7 mouse cellular contexts compared by ENCODE assay signal in genomic region chr11:86543960-86544638, GRCm38 (mm10). TPM values are rescaled to one million over a fixed set of nuclear protein-coding genes. Genes with fewer than 3 reads are reported as not detected.
DNase-seq lines count a peak whose midpoint lies in the region; ATAC-seq lines count a peak whose summit lies in the region.

No protein-coding gene starts in this region.

- H3K27ac ChIP-seq in lung, embryonic 15.5 days: peak overlapping the region; percentile 84
- H3K27ac ChIP-seq in kidney, embryonic 14.5 days (ENCODE audit: low read depth, low read length): peak overlapping the region; percentile 76
- peak overlapping the region; percentile 67 for H3K27ac ChIP-seq in midbrain, embryonic 11.5 days (ENCODE audit: low read depth, low read length)

- H3K4me3 ChIP-seq in lung, embryonic 15.5 days: peak overlapping the region; percentile 77
- peak overlapping the region; percentile 98 for H3K4me3 ChIP-seq in kidney, embryonic 14.5 days (ENCODE audit: low read length)
- peak overlapping the region; percentile 99 for H3K4me3 ChIP-seq in midbrain, embryonic 11.5 days (ENCODE audit: low read depth, low read length)

- WGBS in lung, embryonic 15.5 days: under 1% methylated on average over 30 of the region's 50 CpGs
- 2% methylated on average over 34 of the region's 50 CpGs for WGBS in kidney, embryonic 14.5 days
- WGBS in midbrain, embryonic 11.5 days: 1% methylated on average over 50 of the region's 50 CpGs

- H3K9me3 ChIP-seq in lung, embryonic 15.5 days: no peaks in the 10 kb centered on the region
- no peaks in the 10 kb centered on the region for H3K9me3 ChIP-seq in kidney, embryonic 14.5 days (ENCODE audit: control insufficient read depth, low read length)
- H3K9me3 ChIP-seq in midbrain, embryonic 11.5 days (ENCODE audit: control insufficient read depth, low read length): no peaks in the 10 kb centered on the region

- H3K4me1 ChIP-seq in lung, embryonic 15.5 days: peaks cover 21% of the 10 kb centered on the region
- peaks cover 11% of the 10 kb centered on the region for H3K4me1 ChIP-seq in kidney, embryonic 14.5 days (ENCODE audit: control insufficient read depth, insufficient read depth, low read length)
- peaks cover 8% of the 10 kb centered on the region for H3K4me1 ChIP-seq in midbrain, embryonic 11.5 days (ENCODE audit: control insufficient read depth, insufficient read depth, low read length)

- H3K27me3 ChIP-seq in lung, embryonic 15.5 days: no peaks in the 10 kb centered on the region
- H3K27me3 ChIP-seq in kidney, embryonic 14.5 days (ENCODE audit: control insufficient read depth, insufficient read depth, low read length): no peaks in the 10 kb centered on the region
- H3K27me3 ChIP-seq in midbrain, embryonic 11.5 days (ENCODE audit: control insufficient read depth, insufficient read depth, low read length): no peaks in the 10 kb centered on the region

- peak; percentile 60 for ATAC-seq in lung, embryonic 15.5 days (ENCODE audit: borderline replicate concordance, extremely low read depth, low FRiP score, low TSS enrichment)
- peak; percentile 36 for ATAC-seq in erythroblast, adult 5-6 weeks (replicated peaks; ENCODE audit: low FRiP score, poor library complexity, severe bottlenecking)
- peak; percentile 81 for ATAC-seq in kidney, embryonic 14.5 days (ENCODE audit: low FRiP score, low TSS enrichment)
- ATAC-seq in midbrain, embryonic 11.5 days (ENCODE audit: low FRiP score): no peak; the same call in 1 of the 2 replicates
- ATAC-seq in inflammation-experienced regulatory T-cells, adult 6 months: no peak

- DNase-seq in lung, postnatal 4 days: no peak
- DNase-seq in WW6 (ENCODE audit: low read depth, low spot score): peak; percentile 31
- peak; percentile 92 for DNase-seq in midbrain, embryonic 11.5 days (ENCODE audit: low spot score, missing footprints)

- H3K36me3 ChIP-seq in lung, embryonic 15.5 days: peaks cover 3% of the 10 kb centered on the region; the same call in 1 of the 2 replicates
- H3K36me3 ChIP-seq in kidney, embryonic 14.5 days (ENCODE audit: control insufficient read depth, insufficient read depth, low read length): no peaks in the 10 kb centered on the region
- no peaks in the 10 kb centered on the region; the same call in 1 of the 2 replicates for H3K36me3 ChIP-seq in midbrain, embryonic 11.5 days (ENCODE audit: control insufficient read depth, insufficient read depth, low read length)

- H3K4me2 ChIP-seq in lung, embryonic 15.5 days: peak overlapping the region; percentile 76
- H3K4me2 ChIP-seq in kidney, embryonic 14.5 days (replicated peaks; ENCODE audit: low read depth, low read length): peak overlapping the region; percentile 46
- peak overlapping the region; percentile 81 for H3K4me2 ChIP-seq in midbrain, embryonic 11.5 days

- H3K9ac ChIP-seq in lung, embryonic 15.5 days: peak overlapping the region; percentile 87
- H3K9ac ChIP-seq in kidney, embryonic 14.5 days (ENCODE audit: low read depth, low read length): peak overlapping the region; percentile 93
- peak overlapping the region; percentile 96 for H3K9ac ChIP-seq in midbrain, embryonic 11.5 days (ENCODE audit: low read length)

RNA-seq across cellular contexts. Expression of gene Rps6kb1, which starts 0.5 kb away (rescaled TPM):
- 59.0 and 61.1 TPM in 2 replicates for polyA plus RNA-seq in lung, embryonic 15.5 days (2015; fragmentation: Nextera tagmentation; extraction: Ambion mirVana)
- 7.5 and 12.7 TPM in 2 replicates for total RNA-seq in erythroblast, adult 5-6 weeks (2015; ENCODE audit: low replicate concordance)
- 20.2 and 24.7 TPM in 2 replicates for total RNA-seq in erythroblast, adult 5-6 weeks (2017; ENCODE audit: low replicate concordance)
- polyA plus RNA-seq in kidney, embryonic 14.5 days (2014; fragmentation: Nextera tagmentation; extraction: Ambion mirVana): 46.0 and 56.1 TPM in 2 replicates
- 54.1 and 62.2 TPM in 2 replicates for polyA plus RNA-seq in midbrain, embryonic 11.5 days (2014; fragmentation: Nextera tagmentation; extraction: Ambion mirVana)
- polyA plus RNA-seq in inflammation-experienced regulatory T-cells, adult 6 months (2017; shearing (Covaris generic)): 10 to 100 TPM; 56.3 to 59.1 (median 57.3) TPM

RNA-seq across cellular contexts. Expression of gene Tubd1, which starts 0.7 kb away (rescaled TPM):
- 14.8 and 16.1 TPM in 2 replicates for polyA plus RNA-seq in lung, embryonic 15.5 days (2015; fragmentation: Nextera tagmentation; extraction: Ambion mirVana)
- total RNA-seq in erythroblast, adult 5-6 weeks (2015; ENCODE audit: low replicate concordance): 0.77 and 8.8 TPM in 2 replicates
- total RNA-seq in erythroblast, adult 5-6 weeks (2017; ENCODE audit: low replicate concordance): 2.6 and 5.4 TPM in 2 replicates
- polyA plus RNA-seq in kidney, embryonic 14.5 days (2014; fragmentation: Nextera tagmentation; extraction: Ambion mirVana): 11.3 and 13.4 TPM in 2 replicates
- 11.2 and 15.1 TPM in 2 replicates for polyA plus RNA-seq in midbrain, embryonic 11.5 days (2014; fragmentation: Nextera tagmentation; extraction: Ambion mirVana)
- 1 to 10 TPM; 4.8 to 8.2 (median 5.6) TPM for polyA plus RNA-seq in inflammation-experienced regulatory T-cells, adult 6 months (2017; shearing (Covaris generic))

RNA-seq across cellular contexts. Expression of gene Rnft1, which starts 59.6 kb away (rescaled TPM):
- 48.3 and 52.3 TPM in 2 replicates for polyA plus RNA-seq in lung, embryonic 15.5 days (2015; fragmentation: Nextera tagmentation; extraction: Ambion mirVana)
- total RNA-seq in erythroblast, adult 5-6 weeks (2015; ENCODE audit: low replicate concordance): 1.3 and 1.7 TPM in 2 replicates
- total RNA-seq in erythroblast, adult 5-6 weeks (2017; ENCODE audit: low replicate concordance): 2.3 and 2.8 TPM in 2 replicates
- polyA plus RNA-seq in kidney, embryonic 14.5 days (2014; fragmentation: Nextera tagmentation; extraction: Ambion mirVana): 33.0 and 39.0 TPM in 2 replicates
- polyA plus RNA-seq in midbrain, embryonic 11.5 days (2014; fragmentation: Nextera tagmentation; extraction: Ambion mirVana): 23.7 and 25.1 TPM in 2 replicates
- polyA plus RNA-seq in inflammation-experienced regulatory T-cells, adult 6 months (2017; shearing (Covaris generic)): 10 to 100 TPM; 54.8 to 62.4 (median 55.9) TPM

Comparison
In these comparisons a context has a peak if more than half of its experiments do, and no peak if none do; other contexts are left out.
1. ATAC-seq: peak in lung, embryonic 15.5 days (single experiment), erythroblast, adult 5-6 weeks (single experiment) and kidney, embryonic 14.5 days (single experiment); none in midbrain, embryonic 11.5 days (single experiment) and inflammation-experienced regulatory T-cells, adult 6 months (single experiment).
2. DNase-seq: peak in WW6 (single experiment) and midbrain, embryonic 11.5 days (single experiment); none in lung, postnatal 4 days (0 of 2).
3. Peak in every context shown above with its lines, with median percentiles within 50 percentile points of each other: H3K27ac ChIP-seq, H3K4me2 ChIP-seq, H3K4me3 ChIP-seq and H3K9ac ChIP-seq.